Mouse (Mus musculus) ES-E14 (cell line): ENCODE measurements at regions not wholly inside any gene's neighbourhood (a gene's known extent, or its start where the extent isn't known, plus 50 kb on each side); places are given as distances from the start of the nearest gene placed in this dataset.

Source experiments
- CHD2 ChIP-seq: IDR thresholded peaks from 2 replicates; pipeline ENCODE4 v1.6.1; 2014; ENCODE audit warnings: mild to moderate bottlenecking, low read depth, low read length, inconsistent platforms
- HCFC1 ChIP-seq: IDR thresholded peaks from 2 replicates; pipeline ENCODE4 v1.6.1; 2012; ENCODE audit warnings: low read length, inconsistent platforms, borderline replicate concordance; ENCODE audit not compliant: insufficient read depth
- ZC3H11A ChIP-seq: IDR thresholded peaks from 2 replicates; pipeline ENCODE4 v1.6.1; 2012; ENCODE audit warnings: low read depth, mild to moderate bottlenecking, inconsistent platforms, low read length, borderline replicate concordance
- ZNF384 ChIP-seq: IDR thresholded peaks from 2 replicates; pipeline ENCODE4 v1.6.1; 2012; ENCODE audit warnings: low read depth, low read length, inconsistent platforms

- TF ChIP-seq CHD2: no peak
- TF ChIP-seq ZC3H11A: no peak
- TF ChIP-seq HCFC1: no peak
- TF ChIP-seq ZNF384: no peak
These were observed 216.0 kb downstream of the Gm5447 start for GRCm38 (mm10) chr13:31190036-31190435.
